Mouse (Mus musculus): ENCODE data around the gene Stambp. TPM values are rescaled to one million over a fixed set of nuclear protein-coding genes. Genes with fewer than 3 reads are reported as not detected.
"Not testable (repeated sequence)": the region's sequence is repeated elsewhere in the genome, so short reads cannot be mapped to it uniquely, and the experiment has no call there.

The Stambp gene
- total RNA-seq (2021): 10 to 100 TPM; 35.4 to 36.4 TPM
- long read RNA-seq, transcript Stambp-201 (10 exons, 2,364 nt): major isoform, 54 of 64 reads
- long read RNA-seq, partial matches to known transcripts: 3 of 64 reads
- long read RNA-seq, other reads (novel, unspliced or antisense): 2 of 64 reads

- DNase-seq (ENCODE audit: low spot score in 2 of 2): no peak
Measured at GRCm38 (mm10) chr6:83572671-83573070, at the start of gene Stambp. Stambp (minus strand) TSS chr6:83572729.

GRCm38 (mm10) chr6:83619955-83620354 is 47.4 kb upstream of the Stambp start:
- peak in 1 of 2 experiments; percentile 23 for DNase-seq (ENCODE audit: low spot score in 2 of 2)

GRCm38 (mm10) chr6:83617581-83618335 is 45.2 kb upstream of the Stambp start:
- DNase-seq (ENCODE audit: low spot score in 2 of 2): no peak

GRCm38 (mm10) chr6:83616512-83616911 is 44.0 kb upstream of the Stambp start:
- peak in 1 of 2 experiments; percentile 40 for DNase-seq (ENCODE audit: low spot score in 2 of 2)

GRCm38 (mm10) chr6:83614469-83614868 is 41.9 kb upstream of the Stambp start:
- no peak for DNase-seq (ENCODE audit: low spot score in 2 of 2)

- DNase-seq (ENCODE audit: low spot score in 2 of 2): no peak
Measured at GRCm38 (mm10) chr6:83612976-83613375, 40.4 kb upstream of the Stambp start.

GRCm38 (mm10) chr6:83599636-83600174 is 27.2 kb upstream of the Stambp start:
- no peak for DNase-seq (ENCODE audit: low spot score in 2 of 2)

GRCm38 (mm10) chr6:83599060-83599550 is 26.6 kb upstream of the Stambp start:
- no peak for DNase-seq (ENCODE audit: low spot score in 2 of 2)

GRCm38 (mm10) chr6:83598646-83599045 is 26.1 kb upstream of the Stambp start:
- DNase-seq (ENCODE audit: low spot score in 2 of 2): peak in 1 of 2 experiments; percentile 54

- no peak for DNase-seq (ENCODE audit: low spot score in 2 of 2)
Measured at GRCm38 (mm10) chr6:83597988-83598387, 25.5 kb upstream of the Stambp start.

GRCm38 (mm10) chr6:83595035-83595434 is 22.5 kb upstream of the Stambp start:
- DNase-seq (ENCODE audit: low spot score in 2 of 2): no peak

- no peak for DNase-seq (ENCODE audit: low spot score in 2 of 2)
Measured at GRCm38 (mm10) chr6:83593896-83594295, 21.4 kb upstream of the Stambp start.

- DNase-seq (ENCODE audit: low spot score in 2 of 2): no peak
Measured at GRCm38 (mm10) chr6:83592051-83592450, 19.5 kb upstream of the Stambp start.

- DNase-seq (ENCODE audit: low spot score in 2 of 2): no peak
Measured at GRCm38 (mm10) chr6:83590301-83590700, 17.8 kb upstream of the Stambp start.

- not testable (repeated sequence) for DNase-seq (ENCODE audit: low spot score in 2 of 2)
Measured at GRCm38 (mm10) chr6:83587191-83587590, 14.7 kb upstream of the Stambp start.

- DNase-seq (ENCODE audit: low spot score in 2 of 2): not testable (repeated sequence)
Measured at GRCm38 (mm10) chr6:83585328-83585727, 12.8 kb upstream of the Stambp start.

- no peak for DNase-seq (ENCODE audit: low spot score in 2 of 2)
Measured at GRCm38 (mm10) chr6:83583591-83583990, 11.1 kb upstream of the Stambp start.

GRCm38 (mm10) chr6:83582938-83583270 is 10.4 kb upstream of the Stambp start:
- DNase-seq (ENCODE audit: low spot score in 2 of 2): peak in 1 of 2 experiments; percentile 48

- no peak for DNase-seq (ENCODE audit: low spot score in 2 of 2)
Measured at GRCm38 (mm10) chr6:83582135-83582937, 9.8 kb upstream of the Stambp start.

GRCm38 (mm10) chr6:83577534-83577933 is 5.0 kb upstream of the Stambp start:
- no peak for DNase-seq (ENCODE audit: low spot score in 2 of 2)

GRCm38 (mm10) chr6:83575609-83576008 is 3.1 kb upstream of the Stambp start:
- no peak for DNase-seq (ENCODE audit: low spot score in 2 of 2)

Data from layer of hippocampus, adult 18-20 months (tissue).